Mouse (Mus musculus): ENCODE measurements around the gene Tcf20. TPM values are rescaled to one million over a fixed set of nuclear protein-coding genes. Genes with fewer than 3 reads are reported as not detected.

Gene Tcf20
- polyA plus RNA-seq, 1 experiment = 20.0 TPM

- no peak for TF ChIP-seq CTCF (IDR thresholded peaks at IDR 0.05; ENCODE audit: extremely low read depth, insufficient read length, insufficient replicate concordance, low read depth, low read length)
- H3K36me3 ChIP-seq (ENCODE audit: control insufficient read depth, insufficient read depth, low read length) = no peaks in the 10 kb centered on the region
- H3K4me3 ChIP-seq (ENCODE audit: low read depth, low read length) = no peak overlapping the region
- 0 out of 2 replicates have a peak, but pooled peaks cover 2% of the 10 kb centered on the region for H3K4me1 ChIP-seq (ENCODE audit: control insufficient read depth, insufficient read depth, insufficient read length, low read length)
- no peak overlapping the region for H3K27ac ChIP-seq (ENCODE audit: insufficient read depth, low read depth, low read length)
- WGBS = 26% methylated on average over 12 of the region's 12 CpGs
- peaks cover 31% of the 10 kb centered on the region for H3K27me3 ChIP-seq (ENCODE audit: control insufficient read depth, insufficient read depth, low read length)
Measured at GRCm38 (mm10) chr15:82959151-82959550, 28.5 kb downstream of the Tcf20 start.

GRCm38 (mm10) chr15:82958253-82958701, 29.4 kb downstream of the Tcf20 start:
- Histone ChIP-seq H3K4me1 (ENCODE audit: control insufficient read depth, insufficient read depth, insufficient read length, low read length) (0 out of 2 replicates have a peak, but pooled peaks cover 2% of the 10 kb centered on the region), H3K4me3 (ENCODE audit: low read depth, low read length) (no peak overlapping the region), H3K27me3 (ENCODE audit: control insufficient read depth, insufficient read depth, low read length) (peaks cover 26% of the 10 kb centered on the region), H3K36me3 (ENCODE audit: control insufficient read depth, insufficient read depth, low read length) (no peaks in the 10 kb centered on the region), H3K27ac (ENCODE audit: insufficient read depth, low read depth, low read length) (no peak overlapping the region)
- TF ChIP-seq POLR2A (IDR thresholded peaks at IDR 0.05; ENCODE audit: low read depth, low read length) (no peak), CTCF (IDR thresholded peaks at IDR 0.05; ENCODE audit: extremely low read depth, insufficient read length, insufficient replicate concordance, low read depth, low read length) (no peak)
- 24% methylated on average over 16 of the region's 16 CpGs for WGBS

GRCm38 (mm10) chr15:82956721-82957120, 31.0 kb downstream of the Tcf20 start:
- 0 out of 2 replicates have a peak, but pooled peaks cover 2% of the 10 kb centered on the region for H3K4me1 ChIP-seq (ENCODE audit: control insufficient read depth, insufficient read depth, insufficient read length, low read length)
- no peaks in the 10 kb centered on the region for H3K36me3 ChIP-seq (ENCODE audit: control insufficient read depth, insufficient read depth, low read length)
- peaks cover 21% of the 10 kb centered on the region; the same call in 1 of the 2 replicates for H3K27me3 ChIP-seq (ENCODE audit: control insufficient read depth, insufficient read depth, low read length)
- 85% methylated on average over 4 of the region's 4 CpGs for WGBS
- no peak for TF ChIP-seq CTCF (IDR thresholded peaks at IDR 0.05; ENCODE audit: extremely low read depth, insufficient read length, insufficient replicate concordance, low read depth, low read length)
- TF ChIP-seq POLR2A (IDR thresholded peaks at IDR 0.05; ENCODE audit: low read depth, low read length) = no peak
- H3K27ac ChIP-seq (ENCODE audit: insufficient read depth, low read depth, low read length) = no peak overlapping the region
- no peak overlapping the region for H3K4me3 ChIP-seq (ENCODE audit: low read depth, low read length)

GRCm38 (mm10) chr15:82956310-82956709, 31.4 kb downstream of the Tcf20 start:
- peaks cover 17% of the 10 kb centered on the region; the same call in 1 of the 2 replicates for H3K27me3 ChIP-seq (ENCODE audit: control insufficient read depth, insufficient read depth, low read length)

GRCm38 (mm10) chr15:82955286-82955685, 32.4 kb downstream of the Tcf20 start:
- H3K4me1 ChIP-seq (ENCODE audit: control insufficient read depth, insufficient read depth, insufficient read length, low read length) = 0 out of 2 replicates have a peak, but pooled peaks cover 2% of the 10 kb centered on the region
- WGBS = 47% methylated on average over 8 of the region's 8 CpGs
- TF ChIP-seq CTCF (IDR thresholded peaks at IDR 0.05; ENCODE audit: extremely low read depth, insufficient read length, insufficient replicate concordance, low read depth, low read length) (no peak), POLR2A (IDR thresholded peaks at IDR 0.05; ENCODE audit: low read depth, low read length) (no peak)

More at GRCm38 (mm10) chr15:82956310-82956709, 31.4 kb downstream of the Tcf20 start:
- Histone ChIP-seq H3K36me3 (ENCODE audit: control insufficient read depth, insufficient read depth, low read length) (no peaks in the 10 kb centered on the region), H3K4me1 (ENCODE audit: control insufficient read depth, insufficient read depth, insufficient read length, low read length) (0 out of 2 replicates have a peak, but pooled peaks cover 2% of the 10 kb centered on the region), H3K27ac (ENCODE audit: insufficient read depth, low read depth, low read length) (no peak overlapping the region), H3K4me3 (ENCODE audit: low read depth, low read length) (no peak overlapping the region)
- TF ChIP-seq CTCF (IDR thresholded peaks at IDR 0.05; ENCODE audit: extremely low read depth, insufficient read length, insufficient replicate concordance, low read depth, low read length) (no peak), POLR2A (IDR thresholded peaks at IDR 0.05; ENCODE audit: low read depth, low read length) (no peak)
- 93% methylated on average over 3 of the region's 3 CpGs for WGBS

GRCm38 (mm10) chr15:82954034-82954433, 33.6 kb downstream of the Tcf20 start:
- H3K27ac ChIP-seq (ENCODE audit: insufficient read depth, low read depth, low read length) = no peak overlapping the region
- TF ChIP-seq CTCF (IDR thresholded peaks at IDR 0.05; ENCODE audit: extremely low read depth, insufficient read length, insufficient replicate concordance, low read depth, low read length) = no peak
- TF ChIP-seq POLR2A (IDR thresholded peaks at IDR 0.05; ENCODE audit: low read depth, low read length) = no peak
- peaks cover 6% of the 10 kb centered on the region; the same call in 1 of the 2 replicates for H3K27me3 ChIP-seq (ENCODE audit: control insufficient read depth, insufficient read depth, low read length)
- peaks cover 2% of the 10 kb centered on the region; the same call in 1 of the 2 replicates for H3K4me1 ChIP-seq (ENCODE audit: control insufficient read depth, insufficient read depth, insufficient read length, low read length)
- no peaks in the 10 kb centered on the region for H3K36me3 ChIP-seq (ENCODE audit: control insufficient read depth, insufficient read depth, low read length)
- no peak overlapping the region for H3K4me3 ChIP-seq (ENCODE audit: low read depth, low read length)
- 64% methylated on average over 5 of the region's 5 CpGs for WGBS

More at GRCm38 (mm10) chr15:82955286-82955685, 32.4 kb downstream of the Tcf20 start:
- no peak overlapping the region for H3K4me3 ChIP-seq (ENCODE audit: low read depth, low read length)
- peaks cover 8% of the 10 kb centered on the region; the same call in 1 of the 2 replicates for H3K27me3 ChIP-seq (ENCODE audit: control insufficient read depth, insufficient read depth, low read length)
- H3K36me3 ChIP-seq (ENCODE audit: control insufficient read depth, insufficient read depth, low read length) = no peaks in the 10 kb centered on the region
- H3K27ac ChIP-seq (ENCODE audit: insufficient read depth, low read depth, low read length) = no peak overlapping the region

GRCm38 (mm10) chr15:82953096-82953495, 34.6 kb downstream of the Tcf20 start:
- no peak overlapping the region for H3K27ac ChIP-seq (ENCODE audit: insufficient read depth, low read depth, low read length)
- no peaks in the 10 kb centered on the region; the same call in 1 of the 2 replicates for H3K4me1 ChIP-seq (ENCODE audit: control insufficient read depth, insufficient read depth, insufficient read length, low read length)
- no peak for TF ChIP-seq CTCF (IDR thresholded peaks at IDR 0.05; ENCODE audit: extremely low read depth, insufficient read length, insufficient replicate concordance, low read depth, low read length)
- TF ChIP-seq POLR2A (IDR thresholded peaks at IDR 0.05; ENCODE audit: low read depth, low read length) = no peak
- 62% methylated on average over 4 of the region's 4 CpGs for WGBS
- H3K27me3 ChIP-seq (ENCODE audit: control insufficient read depth, insufficient read depth, low read length) = peaks cover 4% of the 10 kb centered on the region; the same call in 1 of the 2 replicates
- no peak overlapping the region for H3K4me3 ChIP-seq (ENCODE audit: low read depth, low read length)
- no peaks in the 10 kb centered on the region for H3K36me3 ChIP-seq (ENCODE audit: control insufficient read depth, insufficient read depth, low read length)

All from small intestine, adult 2 months (tissue).